Mouse (Mus musculus): ENCODE data around the gene Farp1.

GRCm38 (mm10) chr14:121162822-121163221 lies 127.8 kb downstream of the Farp1 start:
- TF ChIP-seq CTCF (conservative IDR thresholded peaks at IDR 0.05; ENCODE audit: insufficient read depth, insufficient read length, low read depth, low read length) (no peak), POLR2A (IDR thresholded peaks at IDR 0.05; ENCODE audit: low read depth, low read length) (no peak)
